Mouse (Mus musculus) midbrain, embryonic 11.5 days (tissue): ENCODE results near the gene LTO1. TPM values are rescaled to one million over a fixed set of nuclear protein-coding genes. Genes with fewer than 3 reads are reported as not detected.

Experiments used
- ATAC-seq: fragments of 200-750 bp; cut with Nextera tagmentation; 2 replicates; pipeline ENCODE4 v1.8.0; 2017; ENCODE audit warnings: moderate TSS enrichment, moderate library complexity; ENCODE audit not compliant: low FRiP score
- DNase-seq: peaks from one replicate; pipeline ENCODE4 v3.0.0; 2015; ENCODE audit warnings: low spot score; ENCODE audit errors: missing footprints
- H3K27ac ChIP-seq: fragments of 300-500 bp; sonication (generic); 2 replicates; pipeline ENCODE4 v1.5.1; 2014; ENCODE audit warnings: low read depth, low read length
- H3K27me3 ChIP-seq: fragments of 300-500 bp; sonication (generic); 2 replicates; pipeline ENCODE4 v1.6.1; 2014; ENCODE audit warnings: mild to moderate bottlenecking, low read length, moderate library complexity, mixed read lengths; ENCODE audit not compliant: control insufficient read depth, insufficient read depth
- H3K36me3 ChIP-seq: fragments of 300-500 bp; sonication (generic); 2 replicates; pipeline ENCODE4 v1.6.1; 2014; ENCODE audit warnings: mild to moderate bottlenecking, low read length, moderate library complexity, mixed read lengths; ENCODE audit not compliant: control insufficient read depth, insufficient read depth
- H3K4me1 ChIP-seq: fragments of 300-500 bp; sonication (generic); 2 replicates; pipeline ENCODE4 v1.6.1; 2014; ENCODE audit warnings: low read length; ENCODE audit not compliant: control insufficient read depth, insufficient read depth
- H3K4me2 ChIP-seq: fragments of 300-500 bp; sonication (generic); 2 replicates; pipeline ENCODE4 v1.6.1; 2014; ENCODE audit warnings: mild to moderate bottlenecking, moderate library complexity
- H3K4me3 ChIP-seq: fragments of 300-500 bp; sonication (generic); 2 replicates; pipeline ENCODE4 v1.5.1; 2014; ENCODE audit warnings: low read depth, low read length
- H3K9ac ChIP-seq: fragments of 300-500 bp; sonication (generic); 2 replicates; pipeline ENCODE4 v1.6.1; 2014; ENCODE audit warnings: low read length
- H3K9me3 ChIP-seq: fragments of 300-500 bp; sonication (generic); 2 replicates; pipeline ENCODE4 v1.6.1; 2016; ENCODE audit warnings: low read length; ENCODE audit not compliant: control insufficient read depth
- WGBS: fragments of 180-500 bp; shearing (Covaris S2); extraction: QIAGEN DNeasy Blood & Tissue Kit; methylation state at CpG from one replicate; pipeline ENCODE4 v1.1.7; 2014; 5-methylcytosine and 5-hydroxymethylcytosine counted together
- polyA plus RNA-seq: library from polyadenylated mRNA; unstranded; fragments of >200 nt; fragmentation: Nextera tagmentation; extraction: Ambion mirVana; gene quantifications from 2 replicates; pipeline ENCODE4 v1.2.1, GENCODE M21; 2014

The LTO1 gene
- polyA plus RNA-seq, 1 experiment from 2014 or later = 28.0 TPM

DNA sequence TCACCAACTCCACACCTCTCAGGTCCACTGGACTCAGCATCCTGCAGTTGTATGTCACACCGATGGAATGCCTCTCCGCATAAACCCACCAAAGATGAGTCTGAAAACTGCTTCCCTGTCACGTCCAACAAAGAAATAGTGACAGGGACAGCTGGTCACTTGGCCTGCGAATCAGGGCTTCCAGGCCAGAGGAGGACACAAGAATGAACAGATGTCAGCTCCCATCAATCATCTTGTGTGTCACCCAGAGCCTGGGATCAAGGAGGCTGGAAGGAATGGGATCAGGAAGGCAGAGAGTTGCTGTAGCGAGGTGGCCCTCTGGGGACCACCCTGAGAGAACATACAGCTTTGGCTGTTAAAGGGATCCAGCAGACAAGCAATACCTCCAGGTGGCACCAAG is 20.0 kb downstream of the LTO1 start:
- H3K36me3 ChIP-seq = peaks cover 27% of the 10 kb centered on the region
- H3K27me3 ChIP-seq = no peaks in the 10 kb centered on the region
- H3K4me3 ChIP-seq = no peak overlapping the region
- no peak overlapping the region for H3K27ac ChIP-seq
- 81% methylated on average over 5 of the region's 5 CpGs for WGBS
- peaks cover 9% of the 10 kb centered on the region for H3K4me1 ChIP-seq
- no peak overlapping the region for H3K9ac ChIP-seq
- no peak overlapping the region for H3K4me2 ChIP-seq
- DNase-seq (no peak), ATAC-seq (no peak)
- H3K9me3 ChIP-seq = no peaks in the 10 kb centered on the region

DNA sequence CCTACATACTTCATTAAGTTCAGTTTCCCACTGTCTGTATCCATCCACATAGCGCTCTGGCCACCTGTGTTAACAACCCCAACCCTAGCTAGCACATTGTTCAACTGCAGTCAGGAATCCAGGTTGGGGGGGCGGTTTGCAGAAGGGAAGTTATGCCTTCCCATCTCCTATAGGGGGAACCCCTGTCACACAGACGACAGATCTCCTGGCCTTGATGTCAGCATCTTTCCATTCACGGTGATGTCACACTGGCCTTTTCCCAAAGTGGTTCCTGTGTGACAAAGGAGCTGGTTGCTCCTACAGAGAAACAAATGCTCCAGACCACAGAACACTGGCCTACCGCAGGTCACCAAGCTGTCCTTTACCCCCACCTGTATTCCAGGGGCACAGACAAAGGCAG is 20.7 kb downstream of the LTO1 start:
- DNase-seq (no peak), ATAC-seq (no peak)
- WGBS = 67% methylated on average over 5 of the region's 5 CpGs
- Histone ChIP-seq H3K27me3 (no peaks in the 10 kb centered on the region), H3K4me2 (no peak overlapping the region), H3K4me1 (peaks cover 16% of the 10 kb centered on the region), H3K27ac (no peak overlapping the region), H3K36me3 (peaks cover 27% of the 10 kb centered on the region), H3K9me3 (no peaks in the 10 kb centered on the region), H3K9ac (no peak overlapping the region), H3K4me3 (no peak overlapping the region)

DNA sequence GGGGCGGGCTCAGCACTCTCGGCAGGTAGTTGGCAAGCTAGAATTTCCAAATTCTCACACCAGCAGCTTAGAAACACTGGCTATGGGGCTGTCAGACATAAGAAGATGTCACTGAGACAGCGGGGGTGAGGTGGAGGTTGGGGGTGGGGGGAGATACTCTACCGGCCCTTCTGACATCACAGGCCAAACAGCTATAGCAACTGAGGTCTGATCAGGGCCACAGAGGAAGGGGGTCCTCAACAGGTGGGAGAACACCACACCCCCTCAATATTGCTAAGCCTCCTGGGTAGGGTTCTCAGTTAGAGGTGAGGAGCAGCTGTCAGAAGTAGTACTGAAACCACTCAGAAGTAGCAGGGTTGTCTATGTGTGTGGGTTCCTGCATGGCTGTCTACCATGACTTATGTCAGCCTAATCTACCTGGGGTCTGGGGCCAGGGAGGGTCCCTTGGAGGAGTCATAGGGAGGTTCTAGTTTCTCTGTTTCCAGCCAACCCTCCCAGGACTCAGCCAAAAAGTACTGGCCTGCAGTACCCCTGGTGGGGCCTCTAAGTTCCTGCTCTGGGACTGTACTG is 21.5 kb downstream of the LTO1 start:
- 91% methylated on average over 4 of the region's 4 CpGs for WGBS
- Histone ChIP-seq H3K9ac (peak overlapping the region; percentile 18; the same call in 1 of the 2 replicates), H3K27me3 (no peaks in the 10 kb centered on the region), H3K36me3 (peaks cover 27% of the 10 kb centered on the region), H3K4me3 (peak overlapping the region; percentile 5; the same call in 1 of the 2 replicates), H3K4me2 (peak overlapping the region; percentile 71; the same call in 1 of the 2 replicates), H3K9me3 (no peaks in the 10 kb centered on the region), H3K27ac (no peak overlapping the region), H3K4me1 (peaks cover 20% of the 10 kb centered on the region)
- no peak for ATAC-seq
- DNase-seq = no peak

DNA sequence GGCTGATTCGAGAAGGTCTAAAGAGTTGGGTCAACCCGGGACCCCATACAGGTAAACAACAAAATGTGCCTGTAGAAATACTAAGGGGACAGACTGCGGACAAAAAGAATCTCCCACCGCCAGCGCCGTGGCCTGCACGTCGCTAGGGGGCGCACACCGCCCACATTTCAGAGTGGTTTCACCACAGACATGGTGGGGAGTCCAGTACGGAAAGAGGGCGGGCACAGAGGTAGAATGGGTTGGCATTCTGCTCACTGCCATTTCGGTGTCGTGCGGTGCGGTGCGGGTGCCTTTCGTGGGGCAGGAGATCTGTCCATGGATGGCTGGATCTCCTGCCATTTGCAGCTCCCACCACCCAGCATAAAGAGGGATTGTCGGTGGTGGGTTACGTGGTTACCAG is 22.6 kb downstream of the LTO1 start:
- 2% methylated on average over 20 of the region's 20 CpGs for WGBS
- no peak overlapping the region; the same call in 1 of the 2 replicates for H3K27ac ChIP-seq
- DNase-seq (peak; percentile 99), ATAC-seq (peak; percentile 15; the same call in 1 of the 2 replicates)
- H3K4me2 ChIP-seq = peak overlapping the region; percentile 71
- H3K4me1 ChIP-seq = peaks cover 30% of the 10 kb centered on the region
- peak overlapping the region; percentile 67 for H3K4me3 ChIP-seq
- H3K27me3 ChIP-seq = peaks cover 5% of the 10 kb centered on the region
- no peaks in the 10 kb centered on the region for H3K9me3 ChIP-seq
- H3K9ac ChIP-seq = peak overlapping the region; percentile 90
- peaks cover 26% of the 10 kb centered on the region for H3K36me3 ChIP-seq

DNA sequence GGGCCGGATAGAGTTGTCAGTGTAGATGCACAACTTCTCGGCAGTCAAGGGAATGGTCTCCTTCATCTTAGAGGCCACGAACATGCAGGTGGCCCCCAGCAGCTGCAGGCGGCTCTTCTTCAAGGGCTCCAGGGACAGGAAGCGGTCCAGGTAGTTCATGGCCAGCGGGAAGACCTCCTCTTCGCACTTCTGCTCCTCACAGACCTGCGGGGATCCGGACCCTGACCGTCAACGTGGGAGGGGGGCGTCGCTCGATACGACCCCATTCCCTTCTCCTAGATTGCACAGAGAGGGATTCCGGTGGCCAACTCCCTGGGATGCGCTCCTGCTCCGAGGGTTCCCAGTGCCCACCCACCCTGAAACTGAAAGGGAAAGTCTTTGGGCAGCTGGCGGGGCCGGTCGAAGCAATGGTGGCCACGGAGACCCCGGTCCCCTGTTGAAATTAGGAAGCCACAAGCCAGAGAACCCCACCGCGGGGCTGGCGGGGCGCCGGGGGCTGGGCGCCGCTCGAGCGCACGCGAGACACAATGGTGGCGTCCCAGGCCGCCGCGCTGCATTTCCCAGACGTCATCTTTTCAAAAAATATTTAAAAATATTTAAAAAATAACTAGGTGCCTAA is 23.1 kb downstream of the LTO1 start:
- peaks cover 9% of the 10 kb centered on the region for H3K27me3 ChIP-seq
- peak overlapping the region; percentile 71 for H3K4me2 ChIP-seq
- H3K36me3 ChIP-seq = peaks cover 21% of the 10 kb centered on the region
- H3K9me3 ChIP-seq = no peaks in the 10 kb centered on the region
- H3K9ac ChIP-seq = peak overlapping the region; percentile 90
- DNase-seq = peak; percentile 94
- no peak for ATAC-seq
- peaks cover 35% of the 10 kb centered on the region for H3K4me1 ChIP-seq
- peak overlapping the region; percentile 18; the same call in 1 of the 2 replicates for H3K27ac ChIP-seq
- H3K4me3 ChIP-seq = peak overlapping the region; percentile 67
- WGBS = under 1% methylated on average over 39 of the region's 39 CpGs

DNA sequence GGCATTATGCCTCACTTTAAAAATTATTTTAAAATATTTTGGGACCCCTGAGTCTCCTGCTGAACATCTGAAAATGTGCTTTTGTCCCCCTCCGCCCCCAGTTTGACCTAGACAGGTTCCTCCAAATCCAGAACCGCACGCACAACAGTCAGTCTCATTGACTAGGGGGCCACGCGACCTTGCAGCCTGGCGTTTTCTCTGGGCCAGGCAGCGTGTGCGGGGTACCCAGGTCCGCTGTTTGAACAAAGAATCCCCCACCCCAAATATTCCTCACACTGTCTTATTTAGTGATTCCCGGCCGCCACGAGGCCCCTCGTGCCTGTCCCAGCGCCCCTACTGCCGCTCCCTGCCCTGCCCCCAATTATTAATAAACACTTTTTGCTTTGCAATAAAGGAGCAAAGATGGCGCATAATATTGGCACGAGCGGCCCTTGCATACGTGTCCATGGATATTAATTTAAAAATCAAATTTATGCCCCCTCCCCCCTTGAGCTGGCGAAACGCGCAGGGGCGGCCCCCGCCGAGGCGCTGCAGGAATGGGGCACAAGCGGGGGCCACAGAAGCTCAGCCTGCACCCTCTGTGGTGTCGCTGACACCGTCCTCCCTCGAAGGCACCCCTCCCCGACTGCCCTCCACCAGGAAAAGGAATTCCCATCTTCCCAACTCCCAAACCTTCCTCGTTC is 23.9 kb downstream of the LTO1 start:
- peak; percentile 95 for DNase-seq
- Histone ChIP-seq H3K9me3 (no peaks in the 10 kb centered on the region), H3K4me3 (peak overlapping the region; percentile 67), H3K36me3 (peaks cover 15% of the 10 kb centered on the region), H3K27ac (peak overlapping the region; percentile 68), H3K27me3 (peaks cover 12% of the 10 kb centered on the region), H3K9ac (peak overlapping the region; percentile 90), H3K4me2 (peak overlapping the region; percentile 71), H3K4me1 (peaks cover 40% of the 10 kb centered on the region)
- ATAC-seq = no peak
- under 1% methylated on average over 32 of the region's 32 CpGs for WGBS

DNA sequence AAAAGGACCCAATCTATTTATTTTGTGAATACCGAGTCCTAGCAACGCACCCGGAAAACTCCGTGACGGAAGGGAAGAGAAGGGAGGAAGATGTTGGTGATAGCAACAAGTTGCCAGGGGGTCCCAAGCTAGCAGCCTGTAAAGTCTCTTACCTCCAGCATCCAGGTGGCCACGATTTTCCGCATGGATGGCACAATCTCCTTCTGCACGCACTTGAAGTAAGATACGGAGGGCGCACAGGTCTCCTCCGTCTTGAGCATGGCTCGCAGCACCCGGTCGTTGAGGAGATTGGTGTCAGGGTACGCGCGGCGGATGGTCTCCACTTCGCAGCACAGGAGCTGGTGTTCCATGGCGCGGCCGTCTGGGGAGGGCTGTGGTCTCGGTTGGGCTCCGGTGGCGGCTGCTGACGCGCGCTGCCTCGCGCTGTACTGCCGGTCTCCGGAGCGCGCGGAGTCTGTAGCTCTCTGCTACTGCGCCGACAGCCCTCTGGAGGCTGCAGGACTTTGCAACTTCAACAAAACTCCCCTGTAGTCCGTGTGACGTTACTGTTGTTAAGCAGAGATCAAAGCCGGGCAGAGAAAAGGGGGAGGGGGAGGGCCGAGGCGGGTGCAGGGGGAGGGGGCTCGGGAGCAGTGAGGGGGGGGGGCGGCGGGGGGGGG is 24.6 kb downstream of the LTO1 start, which contains the start of gene Ccnd1:
TSS of gene Ccnd1 (minus strand) at position 582 of the 659 bp plus-strand sequence.
- peak within 1 kb of the TSS; percentile 90 for H3K9ac ChIP-seq
- H3K27ac ChIP-seq = peak within 1 kb of the TSS; percentile 68
- WGBS = under 1% methylated on average over 38 of the region's 45 CpGs
- peak within 1 kb of the TSS; percentile 71 for H3K4me2 ChIP-seq
- no peaks in the 10 kb centered on the region for H3K9me3 ChIP-seq
- peaks cover 11% of the 10 kb centered on the region; the same call in 1 of the 2 replicates for H3K36me3 ChIP-seq
- H3K27me3 ChIP-seq = peaks cover 12% of the 10 kb centered on the region
- peak within 1 kb of the TSS; percentile 67 for H3K4me3 ChIP-seq
- ATAC-seq = peak; percentile 75
- peaks cover 40% of the 10 kb centered on the region for H3K4me1 ChIP-seq
- no peak for DNase-seq

DNA sequence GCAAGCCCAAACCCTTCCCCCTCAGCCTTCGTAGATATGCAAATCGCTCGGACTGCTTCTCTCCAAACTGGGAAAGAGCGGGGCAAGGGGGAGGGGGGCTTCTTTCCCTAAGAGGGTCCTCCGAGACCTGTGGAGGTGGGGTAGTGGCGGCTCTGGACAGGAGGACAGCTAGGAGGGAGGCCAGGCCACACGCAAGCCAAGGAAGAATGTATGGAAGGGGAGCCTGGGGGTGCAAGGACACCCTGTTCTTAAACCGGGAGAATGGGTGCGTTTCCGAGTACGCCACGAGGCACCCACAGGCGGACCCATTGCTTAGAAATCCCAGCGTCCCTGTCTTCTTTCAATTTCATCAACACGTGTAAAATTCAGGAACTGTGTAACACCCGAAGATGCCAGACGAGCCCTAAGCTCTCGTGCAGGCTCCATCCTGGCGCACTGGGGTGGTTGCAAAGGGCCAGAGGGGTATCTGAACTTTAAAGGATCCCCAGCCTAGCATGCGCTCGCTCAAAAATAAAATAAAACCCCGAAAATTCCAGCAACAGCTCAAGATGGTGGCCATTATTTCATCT is 25.2 kb downstream of the LTO1 start:
- WGBS = under 1% methylated on average over 22 of the region's 22 CpGs
- H3K4me2 ChIP-seq = peak overlapping the region; percentile 71
- H3K27ac ChIP-seq = peak overlapping the region; percentile 68
- H3K36me3 ChIP-seq = peaks cover 11% of the 10 kb centered on the region; the same call in 1 of the 2 replicates
- DNase-seq (peak; percentile 97), ATAC-seq (peak; percentile 60)
- H3K9me3 ChIP-seq = no peaks in the 10 kb centered on the region
- peak overlapping the region; percentile 90 for H3K9ac ChIP-seq
- peak overlapping the region; percentile 67 for H3K4me3 ChIP-seq
- peaks cover 40% of the 10 kb centered on the region for H3K4me1 ChIP-seq
- H3K27me3 ChIP-seq = peaks cover 12% of the 10 kb centered on the region
